Mouse (Mus musculus) kidney, postnatal 0 days (tissue): Measurements from ENCODE around the gene Dusp8. TPM values are rescaled to one million over a fixed set of nuclear protein-coding genes. Genes with fewer than 3 reads are reported as not detected.

Experiments
- ATAC-seq: fragments of 200-750 bp; cut with Nextera tagmentation; replicated peaks from 2 replicates; pipeline ENCODE4 v1.8.0; 2017; ENCODE audit warnings: low read depth, moderate number of reproducible peaks, moderate TSS enrichment, moderate library complexity; ENCODE audit not compliant: low FRiP score
- DNase-seq: peaks from one replicate; pipeline ENCODE4 v3.0.0-alpha.2; 2016; ENCODE audit warnings: low spot score
- H3K27ac ChIP-seq: fragments of 300-500 bp; sonication (generic); 2 replicates; pipeline ENCODE4 v1.5.1; 2014; ENCODE audit warnings: mild to moderate bottlenecking
- H3K27me3 ChIP-seq: fragments of 300-500 bp; sonication (generic); 2 replicates; pipeline ENCODE4 v1.6.1; 2014; ENCODE audit warnings: low read length, mixed read lengths; ENCODE audit not compliant: insufficient read depth
- H3K36me3 ChIP-seq: fragments of 300-500 bp; sonication (generic); 2 replicates; pipeline ENCODE4 v1.6.1; 2014; ENCODE audit warnings: low read length, mixed read lengths; ENCODE audit not compliant: insufficient read depth
- H3K4me1 ChIP-seq: fragments of 300-500 bp; sonication (generic); replicated peaks from 2 replicates; pipeline ENCODE4 v1.6.1; 2014; ENCODE audit warnings: antibody characterized with exemption, low read length, mixed read lengths; ENCODE audit not compliant: insufficient read depth
- H3K4me2 ChIP-seq: fragments of 300-500 bp; sonication (generic); 2 replicates; pipeline ENCODE4 v1.6.1; 2014; ENCODE audit warnings: mild to moderate bottlenecking, low read length, moderate library complexity, mixed read lengths
- H3K4me3 ChIP-seq: fragments of 300-500 bp; sonication (generic); replicated peaks from 2 replicates; pipeline ENCODE4 v1.5.1; 2014; ENCODE audit warnings: low read depth, low read length
- H3K9ac ChIP-seq: fragments of 300-500 bp; sonication (generic); 2 replicates; pipeline ENCODE4 v1.6.1; 2014; ENCODE audit warnings: low read depth, low read length
- H3K9me3 ChIP-seq: fragments of 300-500 bp; sonication (generic); replicated peaks from 2 replicates; pipeline ENCODE4 v1.6.1; 2016; ENCODE audit warnings: low read length, inconsistent platforms, mixed read lengths
- CTCF ChIP-seq: IDR thresholded peaks from 2 replicates; pipeline ENCODE4 v1.5.1; 2016; ENCODE audit warnings: antibody characterized with exemption, low read depth, mild to moderate bottlenecking, moderate library complexity
- WGBS: fragments of 180-500 bp; shearing (Covaris S2); extraction: QIAGEN DNeasy Blood & Tissue Kit; methylation state at CpG from one replicate; pipeline ENCODE4 v1.1.7; 2014; 5-methylcytosine and 5-hydroxymethylcytosine counted together
- polyA plus RNA-seq: library from polyadenylated mRNA; unstranded; fragments of >200 nt; fragmentation: Nextera tagmentation; extraction: Ambion mirVana; gene quantifications from 2 replicates; pipeline ENCODE4 v1.2.1, GENCODE M21; 2015

Gene Dusp8
- polyA plus RNA-seq, 1 experiment from 2014 or later = 2.5 TPM

- no peak for TF ChIP-seq CTCF
- DNase-seq (no peak), ATAC-seq (no peak)
- no peak overlapping the region for H3K27ac ChIP-seq
- no peak overlapping the region for H3K4me2 ChIP-seq
- no peaks in the 10 kb centered on the region for H3K4me1 ChIP-seq
- no peak overlapping the region for H3K9ac ChIP-seq
- no peaks in the 10 kb centered on the region for H3K9me3 ChIP-seq
- no peaks in the 10 kb centered on the region; the same call in 1 of the 2 replicates for H3K27me3 ChIP-seq
- no peak overlapping the region for H3K4me3 ChIP-seq
- H3K36me3 ChIP-seq = no peaks in the 10 kb centered on the region
Observed at GRCm38 (mm10) chr7:142071717-142072116, 23.9 kb downstream of the Dusp8 start.

DNA sequence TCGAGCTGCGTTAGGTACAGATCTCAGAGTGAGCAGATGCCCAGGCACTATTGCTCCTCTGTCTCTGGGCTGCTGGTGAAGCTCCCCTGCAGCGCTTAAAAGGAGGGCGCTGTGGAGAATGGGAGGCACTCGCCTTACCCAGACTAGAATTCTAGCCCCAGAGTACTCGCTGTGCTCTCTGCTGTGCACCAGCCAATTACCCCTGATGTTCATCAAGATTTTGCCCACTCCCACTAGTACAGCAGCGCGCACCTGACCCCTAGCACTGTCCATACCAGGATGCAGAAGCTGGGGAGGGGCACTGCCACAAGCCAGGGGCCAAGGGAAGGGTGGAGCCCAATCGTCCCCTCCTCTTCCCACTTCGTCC, 24.4 kb downstream of the Dusp8 start:
- H3K4me1 ChIP-seq = no peaks in the 10 kb centered on the region
- peak overlapping the region; percentile 34; the same call in 1 of the 2 replicates for H3K4me2 ChIP-seq
- TF ChIP-seq CTCF = no peak
- no peak; the same call in 1 of the 2 replicates for ATAC-seq
- H3K27me3 ChIP-seq = no peaks in the 10 kb centered on the region; the same call in 1 of the 2 replicates
- H3K9ac ChIP-seq = no peak overlapping the region
- H3K4me3 ChIP-seq = no peak overlapping the region
- WGBS = 11% methylated on average over 10 of the region's 10 CpGs
- no peaks in the 10 kb centered on the region for H3K9me3 ChIP-seq
- H3K27ac ChIP-seq = no peak overlapping the region
- no peak for DNase-seq
- no peaks in the 10 kb centered on the region for H3K36me3 ChIP-seq

DNA sequence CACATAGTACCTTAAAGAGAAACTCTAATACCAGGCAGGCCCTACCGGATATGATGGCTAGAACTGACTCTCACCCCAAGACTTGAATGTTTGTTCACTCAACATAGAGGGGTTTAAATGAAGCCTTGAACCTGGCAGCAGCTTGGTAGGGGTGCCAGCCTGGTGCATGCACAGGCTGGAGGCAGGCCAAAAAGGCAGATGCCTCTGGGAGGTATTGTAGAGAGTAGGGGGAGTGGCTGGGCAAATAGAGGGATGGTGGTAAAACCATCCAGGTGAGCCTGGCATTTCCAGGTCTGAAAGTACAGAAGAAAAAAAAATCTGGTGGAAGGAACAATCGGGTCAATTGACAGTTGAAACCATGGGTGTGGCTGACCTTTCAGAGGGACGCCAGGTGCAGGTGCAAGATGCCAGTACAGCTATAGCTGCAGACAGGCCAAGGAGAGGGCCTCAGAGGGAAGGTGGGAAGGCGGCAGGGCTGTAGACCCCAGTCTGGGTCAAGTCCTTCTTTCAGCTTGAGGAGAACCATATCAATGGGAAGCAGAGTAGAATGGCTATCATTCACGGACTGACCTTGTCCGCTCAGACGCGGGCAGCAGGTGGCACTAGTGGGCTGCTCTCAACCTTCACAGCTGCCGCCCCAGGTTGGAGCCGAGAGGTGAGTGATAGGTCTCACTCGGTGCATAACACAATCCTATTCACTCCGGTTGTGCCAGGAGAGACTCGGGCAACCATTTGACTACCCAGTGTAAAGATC, 25.0 kb downstream of the Dusp8 start:
- no peaks in the 10 kb centered on the region for H3K4me1 ChIP-seq
- H3K9ac ChIP-seq = no peak overlapping the region
- 0 out of 2 replicates have a peak, but pooled peaks have one; percentile 46 for ATAC-seq
- DNase-seq = peak; percentile 70
- H3K27me3 ChIP-seq = no peaks in the 10 kb centered on the region; the same call in 1 of the 2 replicates
- H3K9me3 ChIP-seq = no peaks in the 10 kb centered on the region
- TF ChIP-seq CTCF = peak; percentile 86
- peak overlapping the region; percentile 34; the same call in 1 of the 2 replicates for H3K4me2 ChIP-seq
- WGBS = 16% methylated on average over 13 of the region's 13 CpGs
- no peak overlapping the region for H3K4me3 ChIP-seq
- no peaks in the 10 kb centered on the region for H3K36me3 ChIP-seq
- H3K27ac ChIP-seq = no peak overlapping the region

GRCm38 (mm10) chr7:142068429-142068828, 27.2 kb downstream of the Dusp8 start:
- ATAC-seq = no peak
- no peaks in the 10 kb centered on the region for H3K27me3 ChIP-seq
- no peaks in the 10 kb centered on the region for H3K36me3 ChIP-seq
- no peak for TF ChIP-seq CTCF
- no peaks in the 10 kb centered on the region for H3K4me1 ChIP-seq
- no peaks in the 10 kb centered on the region for H3K9me3 ChIP-seq
- no peak overlapping the region for H3K9ac ChIP-seq
- no peak overlapping the region for H3K27ac ChIP-seq
- WGBS = 56% methylated on average over 4 of the region's 4 CpGs
- DNase-seq = no peak
- no peak overlapping the region for H3K4me3 ChIP-seq
- H3K4me2 ChIP-seq = no peak overlapping the region

GRCm38 (mm10) chr7:142060931-142061565, 34.6 kb downstream of the Dusp8 start, which contains the start of gene Mob2:
Gene Mob2, minus strand, starts transcription at chr7:142061065.
- no peaks in the 10 kb centered on the region for H3K27me3 ChIP-seq
- no peaks in the 10 kb centered on the region for H3K9me3 ChIP-seq
- peak within 1 kb of the TSS; percentile 86 for H3K4me3 ChIP-seq
- under 1% methylated on average over 49 of the region's 49 CpGs for WGBS
- peak within 1 kb of the TSS; percentile 87 for H3K27ac ChIP-seq
- H3K36me3 ChIP-seq = no peaks in the 10 kb centered on the region
- peaks cover 16% of the 10 kb centered on the region for H3K4me1 ChIP-seq
- DNase-seq = peak; percentile 92
- peak within 1 kb of the TSS; percentile 88 for H3K9ac ChIP-seq
- no peak for TF ChIP-seq CTCF
- peak; percentile 92 for ATAC-seq
- H3K4me2 ChIP-seq = peak within 1 kb of the TSS; percentile 72

DNA sequence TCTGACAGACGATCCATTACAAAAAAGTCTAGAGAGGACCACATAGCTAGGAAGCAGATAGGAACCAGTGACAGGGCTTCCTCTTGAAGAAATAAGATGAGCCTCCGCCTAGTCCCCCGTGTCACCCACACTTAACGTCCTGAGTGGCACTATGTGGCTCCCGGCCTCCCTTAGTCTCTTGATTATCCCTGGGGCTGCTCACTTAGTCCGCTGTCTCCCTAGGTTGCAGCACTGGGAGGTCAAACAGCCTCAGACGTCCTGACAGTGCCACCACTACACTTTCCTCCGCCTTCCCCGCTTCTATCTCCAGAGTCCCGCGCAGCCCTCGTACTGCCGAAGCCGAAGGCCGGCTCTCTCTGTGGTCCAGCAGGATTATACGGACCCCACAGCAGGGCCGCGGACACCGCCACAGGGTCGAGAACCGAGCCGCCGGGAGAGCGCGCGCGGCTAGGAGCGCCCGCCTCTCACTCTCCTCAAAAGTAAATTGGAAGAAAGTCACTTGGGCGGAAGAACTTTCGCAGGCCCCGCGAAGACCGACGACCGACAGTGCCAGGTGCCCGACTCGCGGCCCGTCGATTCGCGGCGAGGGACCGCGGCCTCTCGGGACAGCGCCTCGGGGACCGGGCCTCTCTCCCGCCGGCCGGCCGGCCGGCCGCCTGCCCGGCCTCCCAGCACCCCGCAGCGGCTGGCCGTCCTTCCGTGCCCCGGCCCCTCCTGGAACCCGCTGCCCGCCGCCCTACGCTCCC, 35.3 kb downstream of the Dusp8 start:
- peak overlapping the region; percentile 88 for H3K9ac ChIP-seq
- H3K4me2 ChIP-seq = peak overlapping the region; percentile 72
- whole genome bisulfite sequencing = 1% methylated on average over 60 of the region's 66 CpGs
- H3K27ac ChIP-seq = peak overlapping the region; percentile 87
- TF ChIP-seq CTCF = no peak
- peak overlapping the region; percentile 86 for H3K4me3 ChIP-seq
- H3K36me3 ChIP-seq = no peaks in the 10 kb centered on the region
- H3K27me3 ChIP-seq = no peaks in the 10 kb centered on the region
- DNase-seq = no peak
- H3K4me1 ChIP-seq = peaks cover 16% of the 10 kb centered on the region
- no peaks in the 10 kb centered on the region for H3K9me3 ChIP-seq
- no peak; the same call in 1 of the 2 replicates for ATAC-seq
